In the genomic region with DNA sequence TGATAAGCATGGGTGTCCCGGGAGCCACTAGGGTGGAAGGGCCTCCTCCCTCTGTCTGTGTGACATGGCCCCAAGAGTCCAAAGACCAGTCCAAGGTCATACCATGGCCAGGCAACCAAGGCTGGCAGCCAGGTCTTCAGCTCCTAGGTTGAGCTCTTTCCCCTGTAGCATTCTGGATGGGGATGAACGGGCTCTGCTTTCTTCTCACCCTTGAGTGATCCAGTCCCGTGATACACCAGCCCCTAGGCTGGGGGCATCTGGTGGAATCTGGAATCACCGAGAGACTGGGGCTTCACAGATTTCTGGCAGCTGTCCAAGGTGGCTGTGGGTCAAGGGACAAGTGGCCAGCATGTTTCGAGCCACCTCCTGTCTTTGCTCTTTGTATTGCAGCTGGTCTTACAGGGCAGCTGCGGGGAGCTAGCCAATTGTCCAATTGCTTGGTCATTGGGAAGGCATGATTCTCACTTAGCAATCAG, we compare ENCODE assay signal across 16 mouse cellular contexts. TPM values are rescaled to one million over a fixed set of nuclear protein-coding genes. Genes with fewer than 3 reads are reported as not detected.
DNase-seq lines count a peak whose midpoint lies in the region; ATAC-seq lines count a peak whose summit lies in the region.
"Had no signal": no experiment of that assay in that cellular context is flagged by ENCODE, and none has a peak within 500 bp of the region (broad histone marks: within the 10 kb centered on the region; RNA-seq: fewer than 3 reads in every experiment).

No protein-coding gene starts in this region.

- H3K27ac ChIP-seq in kidney, embryonic 15.5 days = no peak overlapping the region
- peak overlapping the region; percentile 93 for H3K27ac ChIP-seq in brown adipose tissue, adult 24 weeks (replicated peaks; ENCODE audit: low read depth, low read length)
- H3K27ac ChIP-seq: embryonic facial prominence, embryonic 10.5 days; heart, adult 2 months; limb, embryonic 13.5 days had no signal

- H3K36me3 ChIP-seq in kidney, embryonic 15.5 days = no peaks in the 10 kb centered on the region
- H3K36me3 ChIP-seq: embryonic facial prominence, embryonic 10.5 days; limb, embryonic 13.5 days had no signal

- ATAC-seq in kidney, embryonic 15.5 days (replicated peaks; ENCODE audit: low FRiP score) = no peak
- no peak for ATAC-seq in erythroid progenitor cell, adult 5-6 weeks (replicated peaks; ENCODE audit: low FRiP score, poor library complexity, severe bottlenecking)
- ATAC-seq: forebrain, embryonic 16.5 days had no signal

- no peaks in the 10 kb centered on the region for H3K9me3 ChIP-seq in kidney, embryonic 15.5 days (replicated peaks)
- H3K9me3 ChIP-seq: embryonic facial prominence, embryonic 10.5 days; limb, embryonic 13.5 days had no signal

- no peak overlapping the region for H3K4me3 ChIP-seq in kidney, embryonic 15.5 days (replicated peaks)
- H3K4me3 ChIP-seq in brown adipose tissue, adult 24 weeks (ENCODE audit: insufficient read depth, low read depth, low read length) = no peak overlapping the region
- H3K4me3 ChIP-seq: embryonic facial prominence, embryonic 10.5 days; heart, adult 2 months; limb, embryonic 13.5 days had no signal

- WGBS in kidney, embryonic 15.5 days = 50% methylated on average over 6 of the region's 6 CpGs

- no peaks in the 10 kb centered on the region for H3K4me1 ChIP-seq in kidney, embryonic 15.5 days
- H3K4me1 ChIP-seq in brown adipose tissue, adult 24 weeks (ENCODE audit: control insufficient read depth, insufficient read depth, insufficient read length, low read length) = peaks cover 17% of the 10 kb centered on the region
- H3K4me1 ChIP-seq: limb, embryonic 13.5 days had no signal

- no peak overlapping the region for H3K9ac ChIP-seq in kidney, embryonic 15.5 days
- H3K9ac ChIP-seq: limb, embryonic 13.5 days; lung, embryonic 14.5 days had no signal

- peaks cover 11% of the 10 kb centered on the region; the same call in 1 of the 2 replicates for H3K27me3 ChIP-seq in kidney, embryonic 15.5 days

- no peak overlapping the region for H3K4me2 ChIP-seq in kidney, embryonic 15.5 days
- H3K4me2 ChIP-seq: limb, embryonic 13.5 days; lung, embryonic 14.5 days had no signal

- DNase-seq in kidney, adult 11 months = peak; percentile 84
- DNase-seq in MN1 (ENCODE audit: low spot score) = peak; percentile 74
- DNase-seq in kidney, postnatal 4 days = peak; percentile 60 to 73
- DNase-seq in neural tube, embryonic 10.5 days (ENCODE audit: extremely low spot score, low spot score) = no peak
- DNase-seq: cerebellum, adult 18-20 months; cerebellum, postnatal 36 days; lung, embryonic 14.5 days; midbrain, embryonic 14.5 days; spleen, adult 18-20 months had no signal

RNA-seq across cellular contexts. Expression of gene Ppara, which starts 14.4 kb away (rescaled TPM):
- polyA plus RNA-seq in kidney, embryonic 15.5 days (2015; fragmentation: Nextera tagmentation; extraction: Ambion mirVana) = 3.9 and 5.0 TPM in 2 replicates
- 53.5 and 108 TPM in 2 replicates for polyA plus RNA-seq in brown adipose tissue, adult 24 weeks (2012; ENCODE audit: insufficient read depth, insufficient read length, missing spikeins)
- not detected in 2 replicates for total RNA-seq in erythroid progenitor cell, adult 5-6 weeks (2015; ENCODE audit: low replicate concordance)
- total RNA-seq in erythroid progenitor cell, adult 5-6 weeks (2017; ENCODE audit: low replicate concordance) = not detected in 2 replicates
